Mouse (Mus musculus): ENCODE results near the gene Anks1b.

- TF ChIP-seq EP300 (optimal IDR thresholded peaks at IDR 0.05) (no peak), CTCF (IDR thresholded peaks at IDR 0.05; ENCODE audit: low read depth) (no peak)
These were observed 878.6 kb downstream of the Anks1b start for GRCm38 (mm10) chr10:90751889-90752288.
